Mouse (Mus musculus) midbrain, embryonic 15.5 days (tissue): ENCODE results near the gene Grik4. TPM values are rescaled to one million over a fixed set of nuclear protein-coding genes. Genes with fewer than 3 reads are reported as not detected.

ENCODE experiments used
- ATAC-seq: fragments of 200-750 bp; cut with Nextera tagmentation; replicated peaks from 2 replicates; pipeline ENCODE4 v1.8.0; 2017; ENCODE audit warnings: moderate TSS enrichment
- H3K27ac ChIP-seq: fragments of 300-500 bp; sonication (generic); 2 replicates; pipeline ENCODE4 v1.5.1; 2015; ENCODE audit warnings: mild to moderate bottlenecking, inconsistent platforms
- H3K27me3 ChIP-seq: fragments of 300-500 bp; sonication (generic); replicated peaks from 2 replicates; pipeline ENCODE4 v1.6.1; 2015; ENCODE audit warnings: inconsistent platforms
- H3K36me3 ChIP-seq: fragments of 300-500 bp; sonication (generic); replicated peaks from 2 replicates; pipeline ENCODE4 v1.6.1; 2015; ENCODE audit warnings: inconsistent platforms
- H3K4me1 ChIP-seq: fragments of 300-500 bp; sonication (generic); 2 replicates; pipeline ENCODE4 v1.6.1; 2015; ENCODE audit warnings: inconsistent platforms
- H3K4me2 ChIP-seq: fragments of 300-500 bp; sonication (generic); 2 replicates; pipeline ENCODE4 v1.6.1; 2015; ENCODE audit warnings: inconsistent platforms, mild to moderate bottlenecking, moderate library complexity
- H3K4me3 ChIP-seq: fragments of 300-500 bp; sonication (generic); 2 replicates; pipeline ENCODE4 v1.5.1; 2015; ENCODE audit warnings: mild to moderate bottlenecking, inconsistent platforms
- H3K9ac ChIP-seq: fragments of 300-500 bp; sonication (generic); 2 replicates; pipeline ENCODE4 v1.6.1; 2015; ENCODE audit warnings: mild to moderate bottlenecking, inconsistent platforms
- H3K9me3 ChIP-seq: fragments of 300-500 bp; sonication (generic); 2 replicates; pipeline ENCODE4 v1.6.1; 2016; ENCODE audit warnings: inconsistent platforms
- WGBS: fragments of 180-500 bp; shearing (Covaris S2); methylation state at CpG from one replicate; pipeline ENCODE4 v1.1.7; 2015; ENCODE audit warnings: mixed read lengths; 5-methylcytosine and 5-hydroxymethylcytosine counted together
- polyA plus RNA-seq: library from polyadenylated mRNA; unstranded; fragments of >200 nt; fragmentation: Nextera tagmentation; extraction: Ambion mirVana; gene quantifications from 2 replicates; pipeline ENCODE4 v1.2.1, GENCODE M21; 2015

Gene Grik4
- polyA plus RNA-seq, 1 experiment from 2014 or later: 11.2 TPM

DNA sequence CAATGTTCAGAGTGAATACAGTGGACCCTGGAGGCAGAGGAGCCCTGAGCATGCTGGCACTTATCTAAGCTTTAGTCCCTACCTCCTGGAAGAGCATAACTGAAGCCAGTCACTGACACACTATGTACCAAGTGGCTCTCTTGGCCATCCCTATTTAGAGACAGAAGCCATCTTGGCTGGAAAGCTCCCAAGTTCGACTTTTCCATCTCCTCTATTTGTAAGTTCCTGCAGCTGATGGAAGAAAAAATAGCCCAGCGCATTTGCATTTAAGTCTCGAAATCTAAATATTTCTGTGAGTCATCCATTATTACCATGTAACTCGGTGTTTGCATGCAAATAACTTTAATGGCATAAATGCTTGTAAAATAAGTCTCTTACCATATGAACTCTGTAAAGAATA lies 378.4 kb downstream of the Grik4 start:
- ATAC-seq: no peak
- Histone ChIP-seq H3K4me2 (no peak overlapping the region), H3K9me3 (no peaks in the 10 kb centered on the region), H3K27me3 (no peaks in the 10 kb centered on the region; the same call in 1 of the 2 replicates), H3K36me3 (no peaks in the 10 kb centered on the region), H3K27ac (no peak overlapping the region), H3K4me3 (no peak overlapping the region), H3K9ac (no peak overlapping the region), H3K4me1 (peaks cover 9% of the 10 kb centered on the region)
- WGBS: 87% methylated on average over 4 of the region's 4 CpGs

DNA sequence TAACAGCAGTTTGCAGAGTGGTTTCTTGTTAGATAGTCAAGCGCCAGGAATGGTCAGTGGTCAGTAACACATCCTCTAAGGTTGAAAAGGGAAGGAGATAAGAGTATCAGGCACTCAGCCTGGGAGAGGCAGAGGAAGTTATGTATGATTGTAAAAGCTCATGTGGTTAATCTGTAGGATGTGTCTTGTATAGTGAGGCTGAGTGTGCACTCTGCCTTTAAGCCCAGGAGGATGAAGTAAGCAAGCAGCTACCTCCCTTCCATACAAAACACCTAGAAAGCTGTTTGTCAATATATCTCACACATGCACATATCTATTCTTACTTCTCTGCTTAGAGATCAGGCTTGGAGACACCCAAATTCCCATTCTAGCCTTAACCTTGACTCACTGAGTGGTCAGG lies 389.1 kb downstream of the Grik4 start:
- no peak overlapping the region for H3K4me3 ChIP-seq
- H3K27me3 ChIP-seq: no peaks in the 10 kb centered on the region
- no peaks in the 10 kb centered on the region for H3K9me3 ChIP-seq
- H3K9ac ChIP-seq: no peak overlapping the region
- no peak for ATAC-seq
- H3K4me1 ChIP-seq: peaks cover 3% of the 10 kb centered on the region; the same call in 1 of the 2 replicates
- no peak overlapping the region for H3K4me2 ChIP-seq
- no peak overlapping the region for H3K27ac ChIP-seq
- no peaks in the 10 kb centered on the region for H3K36me3 ChIP-seq
- 94% methylated on average over 1 of the region's 1 CpGs for WGBS

DNA sequence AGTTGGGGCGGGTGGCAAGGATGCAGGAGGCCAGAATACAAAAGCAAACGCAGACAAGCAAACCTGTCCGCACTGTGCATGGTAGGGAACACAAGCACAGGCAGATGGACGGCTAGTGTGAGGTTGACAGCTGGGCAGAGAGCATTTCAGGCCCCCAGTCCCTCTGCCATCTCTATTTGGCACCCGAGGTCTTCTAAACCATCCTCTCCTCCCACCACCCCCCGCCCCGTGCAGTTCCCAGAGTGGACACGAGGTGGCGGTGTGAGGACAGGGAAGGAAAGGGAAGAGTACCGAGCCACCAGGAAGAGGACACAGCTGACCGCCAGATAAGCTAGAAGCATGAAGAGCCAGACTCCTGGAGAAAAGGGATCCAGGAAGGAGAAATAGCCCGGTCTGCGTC lies 394.2 kb downstream of the Grik4 start:
- Histone ChIP-seq H3K9ac (no peak overlapping the region), H3K4me2 (no peak overlapping the region), H3K36me3 (no peaks in the 10 kb centered on the region), H3K27ac (no peak overlapping the region), H3K4me1 (peaks cover 6% of the 10 kb centered on the region; the same call in 1 of the 2 replicates), H3K4me3 (no peak overlapping the region), H3K27me3 (no peaks in the 10 kb centered on the region), H3K9me3 (no peaks in the 10 kb centered on the region)
- ATAC-seq: peak; percentile 76
- 16% methylated on average over 13 of the region's 13 CpGs for WGBS

DNA sequence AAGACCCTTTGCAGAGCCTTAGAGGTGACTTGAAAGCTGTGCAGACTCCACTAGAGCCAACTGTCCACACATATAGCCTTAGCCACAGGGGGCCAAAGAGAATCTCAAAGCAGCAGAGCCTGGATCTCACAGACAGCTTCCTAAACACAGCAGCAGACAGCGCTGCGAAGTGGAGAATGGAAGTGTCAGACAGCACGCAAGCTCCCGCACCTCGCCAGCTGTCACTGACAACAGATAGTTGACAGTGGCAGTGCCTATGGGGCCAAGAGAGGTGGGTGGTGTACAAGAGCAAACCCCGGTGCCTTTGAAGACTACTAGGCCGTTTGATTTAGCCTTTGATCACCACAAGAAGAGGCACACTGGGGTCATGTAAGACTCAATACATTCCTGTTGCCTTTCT lies 395.3 kb downstream of the Grik4 start:
- Histone ChIP-seq H3K9me3 (no peaks in the 10 kb centered on the region), H3K36me3 (no peaks in the 10 kb centered on the region), H3K27me3 (no peaks in the 10 kb centered on the region), H3K27ac (no peak overlapping the region), H3K4me1 (peaks cover 6% of the 10 kb centered on the region; the same call in 1 of the 2 replicates), H3K9ac (no peak overlapping the region), H3K4me3 (no peak overlapping the region), H3K4me2 (no peak overlapping the region)
- no peak for ATAC-seq
- 69% methylated on average over 7 of the region's 7 CpGs for WGBS

DNA sequence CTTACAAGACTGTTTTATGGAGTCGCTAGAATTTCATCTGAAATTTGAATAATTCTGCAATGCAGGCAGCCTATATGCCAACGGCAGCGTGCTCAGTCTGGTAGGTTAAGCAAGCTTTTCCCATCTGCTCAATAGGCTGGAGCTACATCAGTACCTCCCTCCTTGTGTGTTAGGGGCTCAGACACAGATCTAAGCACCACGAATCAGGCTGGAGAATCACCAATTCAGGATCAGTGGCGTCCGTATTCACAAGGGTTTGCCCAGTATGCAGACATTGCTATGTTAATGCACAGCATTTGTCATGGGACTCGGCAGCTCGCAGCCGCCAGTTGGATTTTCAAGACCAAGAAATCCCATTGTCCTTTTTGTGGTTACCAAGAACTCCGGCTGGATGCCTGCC lies 399.8 kb downstream of the Grik4 start:
- H3K4me1 ChIP-seq: no peaks in the 10 kb centered on the region
- 0 out of 2 replicates have a peak, but pooled peaks have one; percentile 39 for ATAC-seq
- WGBS: 32% methylated on average over 10 of the region's 10 CpGs
- no peak overlapping the region for H3K9ac ChIP-seq
- no peak overlapping the region for H3K4me2 ChIP-seq
- no peak overlapping the region for H3K27ac ChIP-seq
- no peak overlapping the region for H3K4me3 ChIP-seq
- no peaks in the 10 kb centered on the region for H3K36me3 ChIP-seq
- H3K9me3 ChIP-seq: no peaks in the 10 kb centered on the region
- no peaks in the 10 kb centered on the region for H3K27me3 ChIP-seq

DNA sequence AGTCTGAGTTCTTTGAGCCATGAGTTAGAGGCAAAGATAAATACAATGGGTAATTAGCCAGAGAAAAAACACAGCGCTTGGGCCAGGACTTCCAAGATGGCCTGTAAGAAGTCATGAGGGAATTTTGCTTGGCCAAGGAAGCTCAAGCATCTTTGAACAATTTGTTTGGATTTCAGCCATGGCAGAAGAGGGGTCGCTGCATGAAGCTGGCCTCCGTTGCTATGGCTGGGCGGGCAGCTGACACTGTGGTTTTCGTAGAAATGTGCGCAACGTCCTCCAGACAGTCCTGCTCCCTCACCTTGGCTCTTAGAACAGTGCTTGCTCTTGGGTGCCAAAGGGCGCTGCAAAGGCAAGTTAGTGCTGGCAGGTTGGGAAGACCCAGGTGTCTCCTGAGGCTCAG lies 410.8 kb downstream of the Grik4 start:
- H3K27ac ChIP-seq: peak overlapping the region; percentile 15; the same call in 1 of the 2 replicates
- H3K4me1 ChIP-seq: peaks cover 19% of the 10 kb centered on the region
- 69% methylated on average over 8 of the region's 8 CpGs for WGBS
- H3K9me3 ChIP-seq: no peaks in the 10 kb centered on the region
- no peaks in the 10 kb centered on the region for H3K27me3 ChIP-seq
- no peak overlapping the region for H3K4me2 ChIP-seq
- ATAC-seq: no peak
- H3K4me3 ChIP-seq: no peak overlapping the region
- no peaks in the 10 kb centered on the region for H3K36me3 ChIP-seq
- no peak overlapping the region for H3K9ac ChIP-seq

DNA sequence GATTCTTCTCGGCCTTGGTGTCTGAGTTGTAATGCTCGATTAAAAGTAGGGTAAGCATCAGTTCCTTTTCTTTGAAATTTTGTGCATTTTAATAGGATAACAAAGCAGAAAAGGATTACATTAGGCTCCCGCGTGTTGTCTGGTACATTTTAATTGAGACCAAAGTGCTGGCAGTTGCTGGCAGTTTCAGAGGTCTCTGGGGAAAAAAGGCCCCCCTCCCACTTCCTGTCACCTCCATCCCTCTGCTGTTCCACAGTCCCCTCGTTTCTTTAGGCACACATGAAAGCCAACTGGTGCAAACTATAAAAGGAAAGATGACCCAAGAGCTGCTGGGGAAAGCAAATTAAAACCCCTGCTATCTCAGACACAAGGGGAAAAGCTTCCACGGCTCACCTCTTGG lies 411.3 kb downstream of the Grik4 start:
- peaks cover 19% of the 10 kb centered on the region for H3K4me1 ChIP-seq
- H3K27me3 ChIP-seq: no peaks in the 10 kb centered on the region
- H3K4me2 ChIP-seq: no peak overlapping the region
- H3K4me3 ChIP-seq: no peak overlapping the region
- no peaks in the 10 kb centered on the region for H3K9me3 ChIP-seq
- ATAC-seq: no peak
- 4% methylated on average over 6 of the region's 6 CpGs for WGBS
- no peaks in the 10 kb centered on the region for H3K36me3 ChIP-seq
- peak overlapping the region; percentile 15; the same call in 1 of the 2 replicates for H3K27ac ChIP-seq
- H3K9ac ChIP-seq: no peak overlapping the region

DNA sequence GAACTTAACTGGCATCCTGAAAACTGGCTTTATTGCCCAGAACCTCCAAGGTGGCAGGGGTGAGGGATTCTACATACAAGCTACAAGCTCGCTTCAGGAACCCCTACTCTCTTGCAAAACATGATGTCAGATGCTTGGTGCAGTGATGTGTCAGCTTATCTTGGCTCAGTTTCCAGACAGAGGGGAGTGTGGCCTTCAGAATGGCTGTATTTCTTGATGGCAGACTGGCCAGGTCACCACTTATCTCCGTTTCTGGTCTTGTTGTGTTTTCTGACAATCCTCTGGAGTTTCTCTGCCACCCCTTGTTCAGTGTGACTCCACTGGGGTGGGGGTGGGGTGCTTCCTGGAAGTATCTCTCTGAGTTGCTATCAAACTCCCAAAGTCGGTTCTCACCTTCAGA lies 412.3 kb downstream of the Grik4 start:
- Histone ChIP-seq H3K36me3 (no peaks in the 10 kb centered on the region), H3K9ac (no peak overlapping the region), H3K4me3 (no peak overlapping the region), H3K4me1 (peaks cover 19% of the 10 kb centered on the region), H3K27ac (no peak overlapping the region), H3K4me2 (no peak overlapping the region), H3K9me3 (no peaks in the 10 kb centered on the region), H3K27me3 (no peaks in the 10 kb centered on the region)
- 58% methylated on average over 3 of the region's 3 CpGs for WGBS
- ATAC-seq: no peak

DNA sequence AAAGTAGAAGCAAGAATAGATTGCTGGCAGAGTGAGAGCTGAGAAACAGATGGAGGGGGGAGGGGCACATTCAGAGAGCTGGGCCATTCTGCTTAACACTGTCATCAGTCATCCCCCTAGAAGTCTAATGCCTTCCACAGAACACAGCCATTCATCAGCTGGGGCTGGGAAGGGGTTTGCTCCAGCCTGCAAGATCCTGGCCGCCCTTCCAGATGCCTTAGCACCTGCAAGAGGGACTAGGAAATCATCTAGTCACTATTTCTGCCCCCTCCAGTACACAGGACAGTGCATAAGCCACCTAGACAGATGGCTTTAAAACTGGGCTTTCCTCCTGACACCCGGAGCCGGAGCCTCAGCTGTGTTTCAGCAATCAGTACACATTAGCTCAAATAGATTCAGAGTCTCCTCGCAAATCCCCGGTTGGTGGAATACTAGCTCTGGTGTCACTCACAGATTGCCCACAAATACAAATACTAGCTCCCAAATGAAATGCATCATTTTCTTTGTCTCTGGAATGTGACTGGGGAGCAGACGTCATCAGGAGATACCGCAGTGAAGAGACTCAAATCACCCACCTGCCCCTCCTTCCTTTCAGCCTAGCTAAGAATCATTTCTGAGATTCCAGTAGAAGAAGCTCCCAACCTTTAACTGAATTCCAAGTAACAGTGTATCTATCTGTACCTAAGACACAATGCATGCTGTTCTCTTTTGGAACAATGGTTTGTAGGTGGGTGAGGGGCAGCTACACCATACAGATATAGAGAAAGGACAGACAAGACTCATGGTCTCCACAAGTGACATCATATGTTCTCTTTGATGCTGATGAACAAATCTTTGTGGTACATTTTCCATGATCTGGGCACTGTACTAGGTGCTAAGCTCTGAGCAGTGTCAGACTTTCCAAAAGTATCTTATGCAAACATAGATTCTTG lies 413.8 kb downstream of the Grik4 start:
- no peak overlapping the region for H3K4me2 ChIP-seq

DNA sequence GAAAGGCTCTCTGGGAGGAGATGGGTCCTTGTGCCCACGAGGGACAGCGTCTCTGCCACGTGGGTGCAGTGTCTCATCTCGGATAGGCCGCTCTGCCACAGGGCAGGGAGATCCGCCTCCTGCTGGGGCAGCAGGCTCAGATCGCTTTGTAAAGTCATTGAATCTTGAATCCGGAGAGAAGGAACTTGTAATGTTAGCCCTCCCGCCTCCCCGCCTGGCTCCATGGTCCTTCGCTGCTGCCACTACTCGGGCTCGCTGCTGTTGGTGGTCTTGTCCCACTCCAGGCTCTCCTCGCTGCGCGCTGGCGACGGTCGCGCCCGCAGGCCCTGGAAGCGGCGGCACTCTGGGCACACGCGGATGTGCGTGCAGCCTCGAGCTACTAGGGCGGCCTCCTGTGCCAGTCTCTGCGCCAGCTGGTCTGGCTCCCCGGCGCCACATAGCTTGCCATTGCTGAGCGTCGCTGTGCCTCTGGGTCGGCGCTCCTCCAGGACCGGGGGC lies 423.7 kb downstream of the Grik4 start:
- Histone ChIP-seq H3K9me3 (no peaks in the 10 kb centered on the region), H3K27me3 (no peaks in the 10 kb centered on the region), H3K4me1 (peaks cover 11% of the 10 kb centered on the region), H3K9ac (peak overlapping the region; percentile 23; the same call in 1 of the 2 replicates), H3K4me3 (peak overlapping the region; percentile 32), H3K36me3 (no peaks in the 10 kb centered on the region), H3K27ac (peak overlapping the region; percentile 61; the same call in 1 of the 2 replicates), H3K4me2 (peak overlapping the region; percentile 62)
- WGBS: 2% methylated on average over 36 of the region's 36 CpGs
- peak; percentile 73 for ATAC-seq

More for the DNA sequence above, 413.8 kb downstream of the Grik4 start:
- 59% methylated on average over 7 of the region's 7 CpGs for WGBS
- no peaks in the 10 kb centered on the region for H3K36me3 ChIP-seq
- H3K4me3 ChIP-seq: no peak overlapping the region
- 0 out of 2 replicates have a peak overlapping the region, but pooled peaks have one; percentile 46 for H3K27ac ChIP-seq
- no peak overlapping the region for H3K9ac ChIP-seq
- no peaks in the 10 kb centered on the region for H3K9me3 ChIP-seq
- H3K4me1 ChIP-seq: peaks cover 19% of the 10 kb centered on the region
- H3K27me3 ChIP-seq: no peaks in the 10 kb centered on the region
- peak; percentile 60; the same call in 1 of the 2 replicates for ATAC-seq

DNA sequence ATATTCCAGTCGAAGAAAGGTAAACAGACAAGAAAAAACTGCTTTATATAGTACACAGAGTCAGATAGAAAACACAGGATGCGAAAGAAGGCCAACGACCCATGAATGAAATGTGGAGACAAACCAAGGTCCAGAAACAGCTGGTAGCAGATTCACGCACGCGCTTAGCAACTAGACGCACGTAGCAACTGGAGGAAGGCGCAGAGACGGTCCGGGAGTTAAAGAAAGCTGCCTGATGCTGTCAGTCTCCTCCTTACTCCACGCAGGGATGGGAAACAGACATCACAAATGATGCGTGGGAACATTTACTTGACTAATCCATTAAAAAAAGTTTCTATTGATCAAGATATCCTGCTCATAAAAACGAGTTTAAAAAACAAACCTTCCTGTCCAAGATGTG lies 426.1 kb downstream of the Grik4 start:
- no peaks in the 10 kb centered on the region for H3K9me3 ChIP-seq
- no peak overlapping the region for H3K4me3 ChIP-seq
- WGBS: 63% methylated on average over 14 of the region's 14 CpGs
- no peak for ATAC-seq
- H3K36me3 ChIP-seq: no peaks in the 10 kb centered on the region
- H3K4me1 ChIP-seq: peaks cover 22% of the 10 kb centered on the region
- no peaks in the 10 kb centered on the region for H3K27me3 ChIP-seq
- no peak overlapping the region for H3K4me2 ChIP-seq
- H3K27ac ChIP-seq: no peak overlapping the region
- H3K9ac ChIP-seq: no peak overlapping the region

DNA sequence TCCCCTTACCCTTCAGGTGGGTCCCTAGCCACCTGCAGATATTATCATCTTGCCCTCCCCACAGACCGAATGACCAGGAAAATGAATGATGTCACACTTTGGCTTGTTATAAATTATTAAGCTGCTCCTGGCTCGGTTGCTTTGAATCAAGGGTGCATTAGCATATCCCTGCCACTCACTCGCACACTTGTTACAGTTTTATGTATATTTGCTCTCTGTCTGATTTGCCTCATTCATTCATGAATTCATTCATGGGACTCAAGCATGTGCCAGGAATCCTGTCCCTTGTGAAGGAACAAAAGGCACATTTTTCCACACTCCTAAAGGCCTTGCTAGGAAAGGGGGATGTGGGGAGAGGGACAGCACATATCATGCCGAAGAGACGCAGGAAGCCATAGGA lies 431.1 kb downstream of the Grik4 start:
- H3K9me3 ChIP-seq: no peaks in the 10 kb centered on the region
- no peaks in the 10 kb centered on the region for H3K27me3 ChIP-seq
- H3K36me3 ChIP-seq: no peaks in the 10 kb centered on the region
- H3K9ac ChIP-seq: no peak overlapping the region
- 0 out of 2 replicates have a peak, but pooled peaks have one; percentile 33 for ATAC-seq
- no peak overlapping the region for H3K4me2 ChIP-seq
- H3K27ac ChIP-seq: no peak overlapping the region
- 20% methylated on average over 5 of the region's 5 CpGs for WGBS
- peaks cover 16% of the 10 kb centered on the region for H3K4me1 ChIP-seq
- no peak overlapping the region for H3K4me3 ChIP-seq
